Mouse (Mus musculus) embryonic facial prominence, embryonic 10.5 days (tissue): ENCODE measurements around the gene Pnma1. TPM values are rescaled to one million over a fixed set of nuclear protein-coding genes. Genes with fewer than 3 reads are reported as not detected.
A peak's percentile ranks its signal among the peaks of the same experiment; 100 is the strongest.

Source experiments
- DNase-seq: peaks from one replicate; pipeline ENCODE4 v3.0.0-alpha.2; 2017; ENCODE audit warnings: low spot score
- H3K27ac ChIP-seq: fragments of 300-500 bp; sonication (generic); replicated peaks from 2 replicates; pipeline ENCODE4 v1.5.1; 2016; ENCODE audit warnings: mild to moderate bottlenecking
- H3K27me3 ChIP-seq: fragments of 300-500 bp; sonication (generic); replicated peaks from 2 replicates; pipeline ENCODE4 v1.6.1; 2016; ENCODE audit warnings: low read depth, mild to moderate bottlenecking; ENCODE audit not compliant: poor library complexity, severe bottlenecking
- H3K36me3 ChIP-seq: fragments of 300-500 bp; sonication (generic); replicated peaks from 2 replicates; pipeline ENCODE4 v1.6.1; 2016; ENCODE audit warnings: mild to moderate bottlenecking, moderate library complexity
- H3K4me1 ChIP-seq: fragments of 300-500 bp; sonication (generic); 2 replicates; pipeline ENCODE4 v1.6.1; 2016
- H3K4me3 ChIP-seq: fragments of 300-500 bp; sonication (generic); 2 replicates; pipeline ENCODE4 v1.5.1; 2016; ENCODE audit warnings: mild to moderate bottlenecking, moderate library complexity
- H3K9me3 ChIP-seq: fragments of 300-500 bp; sonication (generic); 2 replicates; pipeline ENCODE4 v1.6.1; 2016; ENCODE audit warnings: mild to moderate bottlenecking
- WGBS: fragments of 180-500 bp; shearing (Covaris S2); methylation state at CpG from one replicate; pipeline ENCODE4 v1.1.7; 2016; 5-methylcytosine and 5-hydroxymethylcytosine counted together
- polyA plus RNA-seq: library from polyadenylated mRNA; unstranded; fragments of >200 nt; fragmentation: Nextera tagmentation; extraction: Ambion mirVana; gene quantifications from 2 replicates; pipeline ENCODE4 v1.2.1, GENCODE M21; 2016

The Pnma1 gene
- polyA plus RNA-seq, 1 experiment from 2014 or later: 1.6 TPM

DNA sequence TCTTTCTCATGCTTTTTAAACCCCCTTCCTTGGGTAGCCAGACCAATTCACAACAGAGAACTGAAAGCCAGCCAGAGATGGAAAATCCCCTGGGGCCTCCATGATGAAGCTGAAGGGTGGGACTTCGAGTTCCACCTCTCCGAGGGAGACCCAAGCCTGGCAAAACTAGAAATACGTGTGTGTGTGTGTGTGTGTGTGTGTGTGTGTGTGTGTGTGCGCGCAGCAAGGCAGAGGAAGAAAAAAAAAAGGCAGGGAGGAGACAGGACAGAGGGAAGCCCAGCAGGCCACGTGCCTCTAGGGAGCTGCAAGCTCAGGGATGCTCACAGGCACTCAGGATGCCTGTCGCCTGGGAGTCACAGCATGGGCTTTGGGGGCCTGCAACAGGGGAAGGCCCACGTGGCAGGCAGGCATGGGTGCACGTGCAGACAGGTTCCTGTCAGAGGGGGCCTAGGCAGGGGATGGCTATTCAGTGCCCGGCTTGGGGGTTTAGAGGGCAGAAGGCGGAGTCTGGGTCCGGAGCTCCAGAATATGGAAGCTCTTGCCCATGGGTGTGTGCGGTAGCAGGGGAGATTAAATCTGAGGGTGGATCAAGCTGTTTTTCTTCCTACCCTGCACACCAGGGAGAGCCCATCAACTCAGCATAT, 28.0 kb upstream of the Pnma1 start:
- peak overlapping the region; percentile 92 for H3K27ac ChIP-seq
- peaks cover 32% of the 10 kb centered on the region for H3K36me3 ChIP-seq
- 4% methylated on average over 13 of the region's 13 CpGs for WGBS
- peak overlapping the region; percentile 60 for H3K4me3 ChIP-seq
- no peaks in the 10 kb centered on the region for H3K9me3 ChIP-seq
- peaks cover 75% of the 10 kb centered on the region for H3K4me1 ChIP-seq
- no peaks in the 10 kb centered on the region for H3K27me3 ChIP-seq
- peak; percentile 59 for DNase-seq

DNA sequence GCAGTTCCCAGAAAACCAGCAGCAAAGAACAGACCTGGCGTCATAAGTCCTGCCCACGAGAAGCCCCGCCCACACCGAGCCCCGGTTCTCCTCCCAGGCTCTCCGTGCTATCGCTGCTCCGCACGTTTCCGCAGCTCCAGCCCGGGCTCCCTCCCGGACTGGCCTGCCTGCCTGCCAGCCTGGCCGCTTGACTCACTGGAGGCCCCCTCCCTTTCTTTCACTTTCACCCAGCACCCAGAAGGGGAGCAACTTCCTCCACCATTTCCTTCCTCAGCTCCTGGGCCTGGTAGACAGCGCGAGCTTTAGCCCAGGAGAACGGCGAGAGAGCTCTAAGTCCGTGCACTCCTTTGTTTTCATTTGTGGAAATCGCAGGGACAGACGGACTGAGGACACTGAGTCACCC, 27.4 kb upstream of the Pnma1 start:
- Histone ChIP-seq H3K9me3 (no peaks in the 10 kb centered on the region), H3K4me1 (peaks cover 69% of the 10 kb centered on the region), H3K27ac (peak overlapping the region; percentile 92), H3K36me3 (peaks cover 38% of the 10 kb centered on the region), H3K27me3 (no peaks in the 10 kb centered on the region), H3K4me3 (peak overlapping the region; percentile 60)
- 1% methylated on average over 20 of the region's 20 CpGs for WGBS
- DNase-seq: peak; percentile 83

DNA sequence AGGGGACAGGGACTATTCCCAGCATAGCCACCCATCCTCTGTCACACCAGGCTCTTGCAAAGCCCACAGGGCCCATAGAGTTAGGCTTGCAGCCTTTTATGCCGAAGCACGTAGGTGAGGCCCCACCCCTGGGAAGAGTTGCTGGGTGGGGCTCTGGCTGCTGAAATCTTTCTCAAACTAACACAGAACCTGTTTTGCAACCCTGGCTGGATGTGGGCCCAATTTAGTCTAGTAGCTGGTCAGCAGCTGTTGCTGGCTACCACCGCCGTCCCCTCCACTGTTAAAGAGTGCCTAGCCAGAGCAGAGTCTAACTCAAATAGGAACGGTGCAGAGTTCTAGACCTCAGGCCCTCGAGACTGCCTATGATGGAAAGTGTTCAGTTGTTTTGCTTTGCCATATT, 26.6 kb upstream of the Pnma1 start:
- Histone ChIP-seq H3K9me3 (no peaks in the 10 kb centered on the region), H3K27me3 (no peaks in the 10 kb centered on the region), H3K27ac (peak overlapping the region; percentile 92), H3K36me3 (peaks cover 46% of the 10 kb centered on the region), H3K4me3 (peak overlapping the region; percentile 0; the same call in 1 of the 2 replicates), H3K4me1 (peaks cover 61% of the 10 kb centered on the region)
- no peak for DNase-seq
- 82% methylated on average over 6 of the region's 6 CpGs for WGBS

DNA sequence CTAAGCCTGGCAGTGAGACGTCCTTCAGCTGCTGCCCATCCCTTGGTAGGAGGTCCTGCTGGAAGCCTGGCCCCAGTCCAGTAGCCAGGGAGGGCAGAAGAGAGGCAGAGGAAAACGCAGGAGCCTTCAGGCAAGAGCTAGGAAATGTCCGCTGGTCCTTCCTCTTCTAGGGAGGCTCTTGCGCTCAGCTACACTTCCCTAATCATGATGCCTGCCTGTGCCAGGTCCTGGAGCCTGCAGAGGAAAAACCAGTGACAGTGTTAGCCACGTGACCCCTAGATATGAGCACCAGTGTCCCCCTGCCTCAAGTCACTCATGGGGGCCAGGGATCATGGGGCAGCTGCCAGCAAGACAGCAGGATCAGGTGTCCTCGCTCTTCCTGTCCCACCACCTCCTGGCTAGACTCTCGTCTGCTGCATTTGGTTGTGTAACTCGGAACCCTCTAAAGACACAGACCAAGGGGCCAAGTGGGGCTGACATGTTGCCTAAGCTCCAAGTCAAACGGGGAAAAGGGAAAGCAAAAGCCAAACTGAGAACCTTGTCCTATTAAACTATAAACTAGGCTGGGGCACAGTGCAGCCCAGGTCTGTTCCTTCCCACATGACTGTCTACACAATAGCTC, 26.0 kb upstream of the Pnma1 start:
- H3K4me1 ChIP-seq: peaks cover 59% of the 10 kb centered on the region
- no peaks in the 10 kb centered on the region for H3K9me3 ChIP-seq
- no peak for DNase-seq
- peak overlapping the region; percentile 92; the same call in 1 of the 2 replicates for H3K27ac ChIP-seq
- no peak overlapping the region for H3K4me3 ChIP-seq
- H3K36me3 ChIP-seq: peaks cover 51% of the 10 kb centered on the region
- 77% methylated on average over 9 of the region's 9 CpGs for WGBS
- no peaks in the 10 kb centered on the region for H3K27me3 ChIP-seq

DNA sequence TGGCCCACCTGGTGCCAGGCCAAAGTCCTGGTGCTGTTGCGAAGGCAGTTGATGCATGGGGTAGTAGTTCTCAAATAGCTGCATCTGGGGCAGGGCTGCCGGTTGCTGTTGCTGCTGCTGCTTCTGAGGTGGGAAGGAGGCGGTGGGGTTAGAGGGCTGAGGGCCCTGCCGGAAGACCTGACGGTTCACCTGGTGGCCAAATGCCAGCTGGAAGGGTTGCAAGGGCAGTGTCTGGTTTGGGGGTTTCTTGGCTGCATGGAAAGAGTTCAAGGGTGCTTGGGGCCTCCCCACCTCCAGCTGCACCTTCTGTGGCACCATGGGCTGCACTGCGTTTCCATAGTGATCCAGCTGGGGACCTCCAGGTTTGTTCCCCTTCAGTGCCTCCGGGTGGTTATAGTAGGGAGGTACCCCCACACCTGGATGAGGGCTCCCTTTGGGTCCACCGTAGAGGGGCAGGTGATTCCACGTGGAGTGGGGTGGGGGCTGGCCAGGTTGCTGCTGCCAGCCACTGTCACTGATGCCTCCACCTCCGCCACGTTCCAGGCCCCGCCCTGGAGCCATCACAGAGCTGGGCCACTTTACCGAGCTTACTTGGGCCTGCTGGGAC, 25.1 kb upstream of the Pnma1 start:
- Histone ChIP-seq H3K36me3 (peaks cover 57% of the 10 kb centered on the region), H3K9me3 (no peaks in the 10 kb centered on the region), H3K27me3 (no peaks in the 10 kb centered on the region), H3K27ac (no peak overlapping the region), H3K4me3 (no peak overlapping the region), H3K4me1 (peaks cover 50% of the 10 kb centered on the region)
- no peak for DNase-seq
- WGBS: 92% methylated on average over 13 of the region's 13 CpGs

DNA sequence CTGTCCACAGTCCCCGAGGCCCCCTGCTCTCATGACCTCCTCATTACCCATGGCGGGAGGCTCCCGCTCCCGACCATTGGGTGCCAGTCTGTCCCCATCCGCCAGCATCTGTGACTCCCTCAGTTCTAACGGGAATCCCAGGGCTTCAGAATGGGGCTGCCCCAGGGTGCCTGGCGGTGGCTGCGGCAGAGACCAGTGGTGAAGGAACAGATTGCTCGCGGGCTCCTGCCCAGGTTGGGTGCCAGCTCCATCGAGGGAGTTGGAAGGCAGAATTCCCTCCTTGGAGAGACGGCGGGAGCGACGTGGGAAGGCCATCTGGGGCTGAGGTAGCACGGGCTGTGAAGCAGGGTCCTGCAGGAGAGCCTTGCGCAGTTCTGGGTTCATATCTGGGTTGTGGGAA, 24.6 kb upstream of the Pnma1 start:
- no peaks in the 10 kb centered on the region for H3K27me3 ChIP-seq
- H3K36me3 ChIP-seq: peaks cover 59% of the 10 kb centered on the region
- peaks cover 44% of the 10 kb centered on the region for H3K4me1 ChIP-seq
- no peak overlapping the region for H3K4me3 ChIP-seq
- no peak for DNase-seq
- no peaks in the 10 kb centered on the region for H3K9me3 ChIP-seq
- WGBS: 93% methylated on average over 17 of the region's 17 CpGs
- H3K27ac ChIP-seq: no peak overlapping the region

DNA sequence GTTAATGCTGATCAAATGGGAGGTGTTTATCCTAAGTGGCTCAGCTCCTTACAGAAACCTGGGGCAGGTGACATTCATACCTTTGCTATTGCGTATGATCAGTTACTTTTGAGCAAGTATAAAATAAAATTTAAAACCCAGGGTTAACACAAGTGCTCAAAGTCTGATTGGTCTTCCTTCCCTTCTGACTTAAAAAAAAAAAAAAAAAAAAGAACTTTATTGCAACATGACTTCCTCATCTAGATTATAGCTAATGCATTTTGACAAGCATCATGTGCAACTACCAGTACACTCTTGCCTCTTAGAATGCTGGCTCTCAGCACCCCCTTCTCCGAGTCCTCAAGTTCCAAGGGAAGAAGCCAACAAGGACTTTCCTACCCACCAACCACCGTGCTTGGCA, 23.9 kb upstream of the Pnma1 start:
- DNase-seq: no peak
- Histone ChIP-seq H3K4me3 (no peak overlapping the region), H3K4me1 (peaks cover 38% of the 10 kb centered on the region), H3K9me3 (no peaks in the 10 kb centered on the region), H3K27ac (no peak overlapping the region), H3K27me3 (no peaks in the 10 kb centered on the region), H3K36me3 (peaks cover 59% of the 10 kb centered on the region)
- 91% methylated on average over 3 of the region's 3 CpGs for WGBS

DNA sequence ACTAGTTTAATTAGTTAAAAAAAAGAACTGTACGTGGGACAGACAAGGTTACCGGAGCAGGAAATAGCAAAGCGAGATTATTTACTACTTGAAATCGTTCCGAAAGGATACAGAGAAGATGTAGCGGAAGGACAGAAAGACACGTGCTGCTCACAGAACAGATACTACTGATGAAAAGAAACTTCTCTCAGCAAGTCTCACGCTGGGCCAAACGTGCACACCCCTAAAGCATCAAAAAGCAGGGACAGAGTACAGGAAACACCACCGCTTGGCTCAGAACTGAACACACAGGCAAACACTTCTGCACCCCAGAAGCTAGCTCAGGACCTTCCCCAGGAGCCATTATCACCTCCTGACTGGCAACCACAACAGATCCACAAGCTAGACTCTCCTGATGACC, 22.3 kb upstream of the Pnma1 start:
- Histone ChIP-seq H3K27ac (no peak overlapping the region), H3K4me1 (peaks cover 36% of the 10 kb centered on the region), H3K27me3 (no peaks in the 10 kb centered on the region), H3K36me3 (peaks cover 63% of the 10 kb centered on the region), H3K4me3 (no peak overlapping the region), H3K9me3 (no peaks in the 10 kb centered on the region)
- WGBS: 92% methylated on average over 10 of the region's 10 CpGs
- no peak for DNase-seq

DNA sequence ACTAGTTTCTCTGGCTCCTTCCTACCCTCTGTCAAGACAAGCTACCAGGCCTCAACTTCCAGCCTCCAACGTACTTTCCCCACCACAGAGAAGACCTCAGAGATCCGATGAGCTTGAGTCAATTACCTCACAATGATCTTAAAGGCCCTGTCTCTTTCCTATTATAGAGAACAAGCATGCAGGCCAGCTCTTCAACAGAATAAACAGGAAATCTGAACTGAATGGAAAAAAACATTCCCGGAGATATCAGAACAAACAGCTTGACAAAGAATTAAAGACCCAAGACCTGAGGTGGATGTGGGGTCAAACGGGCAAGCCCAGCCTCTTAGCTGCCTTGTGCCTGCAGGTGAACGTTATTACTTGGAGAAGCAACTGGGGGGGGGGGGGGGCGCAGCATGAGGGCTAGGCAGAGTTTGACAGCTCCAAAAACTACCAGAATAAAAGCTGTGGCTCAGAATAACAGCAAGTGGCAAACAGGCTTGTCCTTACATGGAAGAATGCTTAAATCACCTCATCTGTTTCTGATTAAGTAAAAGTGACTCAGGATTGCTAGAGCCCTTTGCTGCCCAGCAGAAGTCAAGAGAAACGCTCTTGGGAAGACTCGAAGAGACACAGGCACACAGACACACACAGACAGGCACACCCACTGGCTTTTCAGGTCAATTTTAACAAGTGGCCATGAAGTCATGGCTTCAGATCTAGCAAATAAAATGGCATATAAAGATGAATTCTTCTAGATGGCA, 17.5 kb upstream of the Pnma1 start:
- WGBS: 42% methylated on average over 8 of the region's 8 CpGs
- no peaks in the 10 kb centered on the region for H3K9me3 ChIP-seq
- no peak overlapping the region for H3K4me3 ChIP-seq
- H3K27ac ChIP-seq: 0 out of 2 replicates have a peak overlapping the region, but pooled peaks have one; percentile 30
- peaks cover 70% of the 10 kb centered on the region for H3K36me3 ChIP-seq
- peaks cover 24% of the 10 kb centered on the region for H3K4me1 ChIP-seq
- DNase-seq: no peak
- H3K27me3 ChIP-seq: no peaks in the 10 kb centered on the region

DNA sequence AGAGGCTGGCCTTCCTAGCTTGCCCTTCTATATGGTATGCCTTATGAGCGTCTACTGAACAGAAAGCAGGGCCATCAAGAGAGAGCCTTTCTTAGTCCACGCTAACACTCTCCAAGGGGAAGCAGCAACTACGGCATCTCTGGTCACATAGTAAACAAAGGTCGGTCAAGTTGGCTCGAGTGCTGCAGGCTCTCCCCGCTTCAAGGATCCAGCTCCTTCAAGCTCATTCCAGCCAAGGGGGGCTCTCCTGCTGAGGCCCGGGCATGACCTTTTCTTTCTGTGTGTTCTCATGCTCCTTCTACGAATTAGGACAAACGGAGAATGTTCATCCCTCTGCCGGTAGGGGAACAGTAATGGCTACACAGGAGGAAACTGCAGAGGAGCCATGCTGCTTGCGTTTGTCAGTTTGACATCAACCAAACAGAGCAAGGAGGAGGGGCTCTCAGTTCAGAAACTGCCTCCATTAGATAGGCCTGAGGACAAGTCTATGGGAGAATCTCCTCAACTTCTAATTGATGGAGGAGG, 15.4 kb upstream of the Pnma1 start:
- WGBS: 89% methylated on average over 11 of the region's 11 CpGs
- Histone ChIP-seq H3K27me3 (no peaks in the 10 kb centered on the region), H3K9me3 (no peaks in the 10 kb centered on the region), H3K4me1 (peaks cover 24% of the 10 kb centered on the region), H3K27ac (no peak overlapping the region), H3K36me3 (peaks cover 73% of the 10 kb centered on the region), H3K4me3 (no peak overlapping the region)
- DNase-seq: no peak

DNA sequence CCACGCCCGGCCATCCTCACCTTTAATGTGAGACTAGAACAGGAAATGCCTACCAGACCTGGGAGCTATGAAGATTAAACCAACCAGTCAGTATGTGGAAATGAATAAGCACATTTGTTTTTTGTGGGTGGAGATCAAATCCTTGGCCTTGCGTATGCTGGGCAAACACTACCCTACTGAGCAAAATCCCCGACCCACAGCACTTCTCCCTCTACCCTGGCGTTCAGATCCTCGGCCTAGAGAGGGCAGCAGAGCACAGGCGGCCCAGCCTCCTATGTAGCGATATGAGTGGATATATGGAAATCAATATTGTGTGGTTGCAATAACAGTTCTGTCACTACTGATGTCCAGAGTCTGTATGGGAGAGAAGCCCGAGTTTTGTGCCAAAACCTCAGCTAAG, 14.8 kb upstream of the Pnma1 start:
- peaks cover 24% of the 10 kb centered on the region for H3K4me1 ChIP-seq
- H3K36me3 ChIP-seq: peaks cover 74% of the 10 kb centered on the region
- no peaks in the 10 kb centered on the region for H3K27me3 ChIP-seq
- H3K9me3 ChIP-seq: no peaks in the 10 kb centered on the region
- no peak overlapping the region for H3K4me3 ChIP-seq
- H3K27ac ChIP-seq: no peak overlapping the region
- no peak for DNase-seq
- 90% methylated on average over 9 of the region's 9 CpGs for WGBS

DNA sequence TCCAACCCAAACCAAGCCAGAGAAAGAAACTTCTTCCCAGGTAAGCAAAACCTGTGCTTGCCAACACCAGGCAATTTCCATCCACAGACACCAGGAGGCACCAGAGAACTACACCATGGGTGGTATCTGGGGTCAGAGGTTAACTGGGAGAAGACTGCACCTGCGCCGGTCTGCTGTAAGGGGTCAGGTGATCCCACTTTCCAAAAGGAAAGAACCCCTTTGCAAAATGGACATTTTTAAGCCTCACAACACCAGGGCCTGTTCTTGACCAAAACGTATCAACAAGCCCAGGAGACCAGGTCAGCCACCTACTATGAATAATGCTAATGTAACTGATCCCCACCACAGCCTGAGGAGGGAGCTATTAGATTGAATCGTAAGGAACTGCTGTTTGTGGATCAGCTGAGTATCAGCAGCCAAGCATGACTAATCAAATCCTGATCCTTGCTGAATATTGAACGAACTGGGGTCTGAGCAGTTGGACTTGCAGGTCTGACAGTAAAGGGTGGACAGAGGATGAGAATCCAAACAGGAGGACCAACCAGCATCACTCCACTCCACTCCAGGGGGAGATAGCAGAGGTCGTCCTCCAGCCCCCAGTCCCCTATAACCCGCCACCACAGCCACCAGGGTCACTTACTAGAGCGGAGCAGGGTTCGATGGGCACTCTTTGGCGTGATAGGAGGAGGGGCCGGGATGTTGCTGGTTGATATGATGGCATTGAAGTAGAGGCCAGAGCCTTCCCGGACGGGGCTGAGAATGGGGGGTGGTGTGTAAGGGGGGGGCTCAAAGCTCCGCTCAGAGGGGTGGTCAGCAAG, 13.5 kb upstream of the Pnma1 start:
- DNase-seq: no peak
- peaks cover 22% of the 10 kb centered on the region for H3K4me1 ChIP-seq
- H3K27me3 ChIP-seq: no peaks in the 10 kb centered on the region
- H3K27ac ChIP-seq: no peak overlapping the region
- H3K4me3 ChIP-seq: no peak overlapping the region
- peaks cover 83% of the 10 kb centered on the region for H3K36me3 ChIP-seq
- WGBS: 80% methylated on average over 14 of the region's 14 CpGs
- H3K9me3 ChIP-seq: no peaks in the 10 kb centered on the region
